Mouse (Mus musculus): ENCODE data around the gene Pan2.

GRCm38 (mm10) chr10:128256328-128256727, 46.8 kb upstream of the Pan2 start:
- TF ChIP-seq EP300 (IDR thresholded peaks at IDR 0.05; ENCODE audit: low read depth) (no peak), CTCF (IDR thresholded peaks at IDR 0.05; ENCODE audit: low read depth) (no peak)
